Mouse (Mus musculus): ENCODE measurements around the gene Snx14. TPM values are rescaled to one million over a fixed set of nuclear protein-coding genes. Genes with fewer than 3 reads are reported as not detected.
A peak's percentile ranks its signal among the peaks of the same experiment; 100 is the strongest.

Snx14 gene
- polyA plus RNA-seq, 1 experiment from 2014 or later, result 19.8 TPM

DNA sequence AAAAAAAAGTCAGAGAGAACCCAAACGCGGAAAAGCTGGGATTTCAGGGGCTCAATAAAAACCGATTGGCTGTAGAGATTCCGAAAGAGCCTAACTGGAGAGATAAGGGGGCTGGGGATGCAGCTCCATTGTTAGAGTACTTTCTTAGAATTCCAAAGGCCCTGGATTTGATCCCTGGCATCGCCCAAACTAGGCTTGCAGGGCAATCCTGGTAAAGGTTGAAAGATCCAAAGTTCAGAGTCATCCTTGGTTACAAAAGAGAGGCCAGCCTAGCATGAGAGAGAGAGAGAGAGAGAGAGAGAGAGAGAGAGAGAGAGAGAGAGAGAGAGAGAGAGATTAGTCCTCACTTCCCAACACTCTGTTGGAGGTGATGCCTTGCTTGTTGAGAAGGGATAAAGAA lies 110.1 kb downstream of the Snx14 start:
- peak overlapping the region; percentile 83 for H3K27ac ChIP-seq (replicated peaks)
- ATAC-seq (ENCODE audit: low FRiP score, low TSS enrichment) (no peak), DNase-seq (ENCODE audit: low spot score) (no peak)
- peak overlapping the region; percentile 61 for H3K4me3 ChIP-seq (ENCODE audit: low read depth, low read length)
- H3K4me2 ChIP-seq (replicated peaks; ENCODE audit: low read depth), result peak overlapping the region; percentile 80
- peak overlapping the region; percentile 31; the same call in 1 of the 2 replicates for H3K9ac ChIP-seq (ENCODE audit: low read length)
- H3K27me3 ChIP-seq (ENCODE audit: control insufficient read depth, insufficient read depth, low read length), result no peaks in the 10 kb centered on the region
- H3K36me3 ChIP-seq (ENCODE audit: control insufficient read depth, insufficient read depth, low read length), result no peaks in the 10 kb centered on the region
- TF ChIP-seq EP300 (optimal IDR thresholded peaks at IDR 0.05) (no peak), CTCF (IDR thresholded peaks at IDR 0.05; ENCODE audit: low read depth) (no peak)
- 48% methylated on average over 5 of the region's 5 CpGs for WGBS
- 0 out of 2 replicates have a peak, but pooled peaks cover 3% of the 10 kb centered on the region for H3K4me1 ChIP-seq (replicated peaks; ENCODE audit: control insufficient read depth, insufficient read depth)
- no peaks in the 10 kb centered on the region for H3K9me3 ChIP-seq (ENCODE audit: control insufficient read depth, low read length)

DNA sequence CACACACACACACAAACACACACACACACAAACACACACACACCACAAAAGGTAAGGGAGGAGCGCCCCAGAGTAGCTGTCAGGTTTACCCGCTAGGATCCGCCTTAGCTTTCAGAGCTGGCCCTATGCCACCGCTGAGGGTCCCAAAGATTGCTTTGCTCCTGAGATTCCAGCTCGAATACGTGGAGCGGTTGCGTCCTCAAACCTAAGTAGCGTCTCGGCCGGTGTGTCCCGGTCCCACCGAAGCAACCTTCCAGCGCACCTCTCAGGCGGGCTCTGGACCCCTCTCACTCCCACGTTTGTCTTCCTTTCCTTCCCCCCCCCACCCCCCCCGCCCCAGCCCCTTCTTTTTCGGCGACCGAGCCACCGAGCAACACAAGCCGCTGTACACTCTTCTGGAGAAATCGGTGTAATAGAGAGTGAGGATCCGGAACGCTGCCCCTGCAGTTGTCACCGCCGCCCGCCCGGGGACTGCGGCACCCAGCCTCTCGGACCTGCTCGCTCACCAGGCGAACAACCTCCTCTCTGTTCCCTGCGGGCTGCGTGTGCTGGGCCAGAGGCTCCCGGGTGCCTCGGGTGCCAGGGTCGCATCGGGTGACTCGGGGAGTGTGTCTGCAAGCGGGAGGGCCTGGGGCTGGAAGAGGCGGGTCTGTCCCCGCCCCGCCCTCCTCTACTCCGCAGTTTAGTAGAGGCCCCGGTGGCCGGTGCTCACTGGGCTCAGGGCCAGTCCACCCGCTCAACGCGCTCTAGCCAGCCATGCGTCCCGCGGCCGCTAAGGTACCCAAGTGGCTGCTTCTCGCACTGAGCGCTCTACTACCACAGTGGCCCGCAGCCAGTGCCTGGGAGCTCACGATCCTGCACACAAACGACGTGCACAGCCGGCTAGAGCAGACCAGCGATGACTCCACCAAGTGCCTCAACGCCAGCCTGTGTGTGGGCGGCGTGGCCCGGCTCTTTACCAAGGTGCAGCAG lies 111.5 kb downstream of the Snx14 start, which contains the start of gene Nt5e:
Nt5e (plus strand) TSS at position 268 of the 972 bp plus-strand sequence.
- no peaks in the 10 kb centered on the region for H3K9me3 ChIP-seq (ENCODE audit: control insufficient read depth, low read length)
- H3K36me3 ChIP-seq (ENCODE audit: control insufficient read depth, insufficient read depth, low read length), result no peaks in the 10 kb centered on the region
- peak within 1 kb of the TSS; percentile 68 for H3K9ac ChIP-seq (ENCODE audit: low read length)
- ATAC-seq (ENCODE audit: low FRiP score, low TSS enrichment) (peak; percentile 96), DNase-seq (ENCODE audit: low spot score) (peak; percentile 91)
- H3K27me3 ChIP-seq (ENCODE audit: control insufficient read depth, insufficient read depth, low read length), result no peaks in the 10 kb centered on the region
- H3K27ac ChIP-seq (replicated peaks), result peak within 1 kb of the TSS; percentile 83
- peak within 1 kb of the TSS; percentile 80 for H3K4me2 ChIP-seq (replicated peaks; ENCODE audit: low read depth)
- 0 out of 2 replicates have a peak, but pooled peaks cover 3% of the 10 kb centered on the region for H3K4me1 ChIP-seq (replicated peaks; ENCODE audit: control insufficient read depth, insufficient read depth)
- 2% methylated on average over 54 of the region's 66 CpGs for WGBS
- no peak for TF ChIP-seq EP300 (optimal IDR thresholded peaks at IDR 0.05)
- TF ChIP-seq CTCF (IDR thresholded peaks at IDR 0.05; ENCODE audit: low read depth), result no peak; the same call in 1 of the 2 replicates
- peak within 1 kb of the TSS; percentile 61 for H3K4me3 ChIP-seq (ENCODE audit: low read depth, low read length)

Other genes with a start within 250 kb of the Snx14 start
- 52.7 and 55.9 TPM in 2 replicates for gene Nt5e, start 111.8 kb downstream of the Snx14 start, polyA plus RNA-seq (2015; fragmentation: Nextera tagmentation; extraction: Ambion mirVana)
- not detected in 2 replicates for gene Gm20537, start 17.7 kb upstream of the Snx14 start, polyA plus RNA-seq (2015; fragmentation: Nextera tagmentation; extraction: Ambion mirVana)
- gene Syncrip, start 43.6 kb upstream of the Snx14 start, polyA plus RNA-seq (2015; fragmentation: Nextera tagmentation; extraction: Ambion mirVana), result 38.8 and 51.7 TPM in 2 replicates
- 6.8 and 7.2 TPM in 2 replicates for gene Zfp949, start 109.1 kb upstream of the Snx14 start, polyA plus RNA-seq (2015; fragmentation: Nextera tagmentation; extraction: Ambion mirVana)
- gene Trim43a, start 141.9 kb upstream of the Snx14 start, polyA plus RNA-seq (2015; fragmentation: Nextera tagmentation; extraction: Ambion mirVana), result 0.17 TPM in 1 of 2 replicates, not detected in the other